Mouse (Mus musculus) limb, embryonic 12.5 days (tissue): ENCODE results near the gene Abcc8. TPM values are rescaled to one million over a fixed set of nuclear protein-coding genes. Genes with fewer than 3 reads are reported as not detected.

ENCODE experiments used
- ATAC-seq: fragments of 200-750 bp; cut with Nextera tagmentation; 2 replicates; pipeline ENCODE4 v1.8.0; 2017; ENCODE audit warnings: low read depth, moderate TSS enrichment; ENCODE audit not compliant: insufficient number of reproducible peaks, insufficient read depth, low FRiP score, low TSS enrichment
- H3K27ac ChIP-seq: fragments of 300-500 bp; sonication (generic); 2 replicates; pipeline ENCODE4 v1.5.1; 2016; ENCODE audit warnings: mild to moderate bottlenecking, moderate library complexity
- H3K27me3 ChIP-seq: fragments of 300-500 bp; sonication (generic); 2 replicates; pipeline ENCODE4 v1.6.1; 2016; ENCODE audit warnings: mild to moderate bottlenecking, moderate library complexity
- H3K36me3 ChIP-seq: fragments of 300-500 bp; sonication (generic); 2 replicates; pipeline ENCODE4 v1.6.1; 2016; ENCODE audit warnings: mild to moderate bottlenecking, moderate library complexity
- H3K4me1 ChIP-seq: fragments of 300-500 bp; sonication (generic); replicated peaks from 2 replicates; pipeline ENCODE4 v1.6.1; 2016
- H3K4me2 ChIP-seq: fragments of 300-500 bp; sonication (generic); 2 replicates; pipeline ENCODE4 v1.6.1; 2016; ENCODE audit warnings: mild to moderate bottlenecking, moderate library complexity
- H3K4me3 ChIP-seq: fragments of 300-500 bp; sonication (generic); replicated peaks from 2 replicates; pipeline ENCODE4 v1.5.1; 2016; ENCODE audit warnings: mild to moderate bottlenecking
- H3K9ac ChIP-seq: fragments of 300-500 bp; sonication (generic); replicated peaks from 2 replicates; pipeline ENCODE4 v1.6.1; 2016; ENCODE audit warnings: mild to moderate bottlenecking, moderate library complexity
- H3K9me3 ChIP-seq: fragments of 300-500 bp; sonication (generic); 2 replicates; pipeline ENCODE4 v1.6.1; 2016; ENCODE audit warnings: mild to moderate bottlenecking, moderate library complexity
- whole genome bisulfite sequencing: fragments of 180-500 bp; shearing (Covaris S2); methylation state at CpG from one replicate; pipeline ENCODE4 v1.1.7; 2016; 5-methylcytosine and 5-hydroxymethylcytosine counted together
- polyA plus RNA-seq: library from polyadenylated mRNA; unstranded; fragments of >200 nt; fragmentation: Nextera tagmentation; extraction: Ambion mirVana; gene quantifications from 2 replicates; pipeline ENCODE4 v1.2.1, GENCODE M21; 2016

The Abcc8 gene
- polyA plus RNA-seq, 1 experiment from 2014 or later = 0.70 TPM

GRCm38 (mm10) chr7:46154498-46155488 is 25.0 kb downstream of the Abcc8 start:
- Histone ChIP-seq H3K4me2 (no peak overlapping the region), H3K4me1 (no peaks in the 10 kb centered on the region), H3K9ac (no peak overlapping the region), H3K9me3 (no peaks in the 10 kb centered on the region), H3K36me3 (no peaks in the 10 kb centered on the region), H3K4me3 (no peak overlapping the region), H3K27me3 (peaks cover 7% of the 10 kb centered on the region; the same call in 1 of the 2 replicates), H3K27ac (no peak overlapping the region)
- 35% methylated on average over 18 of the region's 18 CpGs for WGBS
- no peak for ATAC-seq

GRCm38 (mm10) chr7:46152819-46153351 is 26.9 kb downstream of the Abcc8 start:
- ATAC-seq = no peak

GRCm38 (mm10) chr7:46147417-46147816 is 32.4 kb downstream of the Abcc8 start:
- Histone ChIP-seq H3K9ac (no peak overlapping the region), H3K4me2 (no peak overlapping the region), H3K4me1 (no peaks in the 10 kb centered on the region; the same call in 1 of the 2 replicates), H3K9me3 (no peaks in the 10 kb centered on the region), H3K27me3 (no peaks in the 10 kb centered on the region), H3K27ac (no peak overlapping the region), H3K36me3 (no peaks in the 10 kb centered on the region), H3K4me3 (no peak overlapping the region)
- no peak for ATAC-seq
- 94% methylated on average over 7 of the region's 7 CpGs for WGBS

More at GRCm38 (mm10) chr7:46152819-46153351, 26.9 kb downstream of the Abcc8 start:
- WGBS = 69% methylated on average over 9 of the region's 9 CpGs
- no peaks in the 10 kb centered on the region for H3K9me3 ChIP-seq
- H3K4me3 ChIP-seq = no peak overlapping the region
- no peak overlapping the region for H3K9ac ChIP-seq
- H3K4me1 ChIP-seq = no peaks in the 10 kb centered on the region
- H3K27me3 ChIP-seq = peaks cover 7% of the 10 kb centered on the region; the same call in 1 of the 2 replicates
- H3K36me3 ChIP-seq = no peaks in the 10 kb centered on the region
- H3K27ac ChIP-seq = no peak overlapping the region
- H3K4me2 ChIP-seq = no peak overlapping the region

- no peak overlapping the region for H3K9ac ChIP-seq
- no peak for ATAC-seq
- no peak overlapping the region for H3K27ac ChIP-seq
- H3K4me3 ChIP-seq = no peak overlapping the region
- no peak overlapping the region for H3K4me2 ChIP-seq
- H3K36me3 ChIP-seq = no peaks in the 10 kb centered on the region
- H3K27me3 ChIP-seq = no peaks in the 10 kb centered on the region
- no peaks in the 10 kb centered on the region; the same call in 1 of the 2 replicates for H3K4me1 ChIP-seq
- WGBS = 88% methylated on average over 7 of the region's 7 CpGs
- H3K9me3 ChIP-seq = no peaks in the 10 kb centered on the region
Observed at GRCm38 (mm10) chr7:46146675-46147308, 33.0 kb downstream of the Abcc8 start.

GRCm38 (mm10) chr7:46144061-46144460 is 35.8 kb downstream of the Abcc8 start:
- 75% methylated on average over 8 of the region's 8 CpGs for WGBS

GRCm38 (mm10) chr7:46138329-46138930 is 41.4 kb downstream of the Abcc8 start:
- H3K27me3 ChIP-seq = peaks cover 7% of the 10 kb centered on the region; the same call in 1 of the 2 replicates
- H3K36me3 ChIP-seq = no peaks in the 10 kb centered on the region
- ATAC-seq = peak; percentile 52
- H3K4me1 ChIP-seq = peaks cover 22% of the 10 kb centered on the region
- H3K9me3 ChIP-seq = no peaks in the 10 kb centered on the region
- H3K4me2 ChIP-seq = no peak overlapping the region
- H3K27ac ChIP-seq = no peak overlapping the region
- 18% methylated on average over 7 of the region's 7 CpGs for WGBS
- no peak overlapping the region for H3K4me3 ChIP-seq
- no peak overlapping the region for H3K9ac ChIP-seq

More at GRCm38 (mm10) chr7:46144061-46144460, 35.8 kb downstream of the Abcc8 start:
- ATAC-seq = no peak
- Histone ChIP-seq H3K9ac (0 out of 2 replicates have a peak overlapping the region, but pooled peaks have one; percentile 27), H3K27ac (no peak overlapping the region), H3K4me1 (no peaks in the 10 kb centered on the region; the same call in 1 of the 2 replicates), H3K4me3 (no peak overlapping the region), H3K36me3 (no peaks in the 10 kb centered on the region), H3K4me2 (no peak overlapping the region), H3K9me3 (no peaks in the 10 kb centered on the region), H3K27me3 (no peaks in the 10 kb centered on the region)

GRCm38 (mm10) chr7:46133858-46134257 is 46.0 kb downstream of the Abcc8 start:
- ATAC-seq = no peak
- peak overlapping the region; percentile 24; the same call in 1 of the 2 replicates for H3K4me2 ChIP-seq
- WGBS = 15% methylated on average over 7 of the region's 7 CpGs

GRCm38 (mm10) chr7:46132229-46132628 is 47.6 kb downstream of the Abcc8 start:
- WGBS = 92% methylated on average over 12 of the region's 12 CpGs
- no peak overlapping the region for H3K9ac ChIP-seq

More at GRCm38 (mm10) chr7:46133858-46134257, 46.0 kb downstream of the Abcc8 start:
- Histone ChIP-seq H3K9ac (no peak overlapping the region), H3K36me3 (no peaks in the 10 kb centered on the region), H3K9me3 (no peaks in the 10 kb centered on the region), H3K27ac (no peak overlapping the region), H3K4me1 (peaks cover 31% of the 10 kb centered on the region), H3K4me3 (no peak overlapping the region), H3K27me3 (peaks cover 11% of the 10 kb centered on the region; the same call in 1 of the 2 replicates)

GRCm38 (mm10) chr7:46131806-46132205 is 48.0 kb downstream of the Abcc8 start:
- peaks cover 25% of the 10 kb centered on the region for H3K4me1 ChIP-seq
- H3K4me3 ChIP-seq = no peak overlapping the region
- H3K4me2 ChIP-seq = no peak overlapping the region
- H3K27me3 ChIP-seq = peaks cover 11% of the 10 kb centered on the region; the same call in 1 of the 2 replicates
- H3K36me3 ChIP-seq = no peaks in the 10 kb centered on the region
- 74% methylated on average over 8 of the region's 8 CpGs for WGBS
- no peak overlapping the region for H3K27ac ChIP-seq
- no peak for ATAC-seq
- H3K9me3 ChIP-seq = no peaks in the 10 kb centered on the region
- no peak overlapping the region for H3K9ac ChIP-seq

More at GRCm38 (mm10) chr7:46132229-46132628, 47.6 kb downstream of the Abcc8 start:
- Histone ChIP-seq H3K4me3 (no peak overlapping the region), H3K36me3 (no peaks in the 10 kb centered on the region), H3K27me3 (peaks cover 11% of the 10 kb centered on the region; the same call in 1 of the 2 replicates), H3K4me2 (no peak overlapping the region), H3K4me1 (peaks cover 25% of the 10 kb centered on the region), H3K9me3 (no peaks in the 10 kb centered on the region), H3K27ac (no peak overlapping the region)
- no peak for ATAC-seq

GRCm38 (mm10) chr7:46131266-46131665 is 48.6 kb downstream of the Abcc8 start:
- no peak for ATAC-seq
- Histone ChIP-seq H3K27ac (no peak overlapping the region), H3K4me3 (no peak overlapping the region), H3K9me3 (no peaks in the 10 kb centered on the region), H3K36me3 (no peaks in the 10 kb centered on the region), H3K4me2 (no peak overlapping the region), H3K4me1 (peaks cover 25% of the 10 kb centered on the region), H3K27me3 (peaks cover 11% of the 10 kb centered on the region; the same call in 1 of the 2 replicates), H3K9ac (no peak overlapping the region)
- WGBS = 25% methylated on average over 3 of the region's 3 CpGs
